14 mouse cellular contexts compared by ENCODE assay signal in genomic region chr7:109928365-109928764, GRCm38 (mm10). TPM values are rescaled to one million over a fixed set of nuclear protein-coding genes. Genes with fewer than 3 reads are reported as not detected.
A peak's percentile ranks its signal among the peaks of the same experiment; 100 is the strongest.
DNase-seq lines count a peak whose midpoint lies in the region; ATAC-seq and TF ChIP-seq lines count a peak whose summit lies in the region.
"Had no signal": no experiment of that assay in that cellular context is flagged by ENCODE, and none has a peak within 500 bp of the region (broad histone marks: within the 10 kb centered on the region; RNA-seq: fewer than 3 reads in every experiment).

No protein-coding gene starts in this region.

- no peak for TF ChIP-seq POLR2A in brain, embryonic 14.5 days (IDR thresholded peaks at IDR 0.05; ENCODE audit: borderline replicate concordance, extremely low read depth, insufficient read depth, insufficient read length, poor library complexity, severe bottlenecking)

- TF ChIP-seq CTCF in brain, embryonic 14.5 days (IDR thresholded peaks at IDR 0.05; ENCODE audit: borderline replicate concordance, extremely low read depth, insufficient read depth, insufficient read length): no peak

- ATAC-seq in frontal cortex, adult (ENCODE audit: low TSS enrichment): peak; percentile 94
- ATAC-seq in monocyte, adult 5-6 weeks (replicated peaks; ENCODE audit: insufficient number of reproducible peaks, low FRiP score, low TSS enrichment, poor library complexity, severe bottlenecking): no peak
- ATAC-seq: forebrain, embryonic 16.5 days had no signal

- intact Hi-C loops in left cerebral cortex, postnatal 36 days (cut with DNase I): no loop called here

- DNase-seq in frontal cortex, postnatal 10 days (ENCODE audit: low spot score in 2 of 2): no peak
- DNase-seq in left cerebral cortex, postnatal 36 days (ENCODE audit: low spot score in 2 of 2): peak; percentile 13 to 27
- no peak for DNase-seq in left cerebral cortex, adult 11 months (ENCODE audit: low spot score)
- peak; percentile 14 for DNase-seq in brain, embryonic 14.5 days (ENCODE audit: low read depth)
- no peak for DNase-seq in adrenal gland, adult 2 months
- DNase-seq: adrenal gland, postnatal 14 days; cerebellum, adult 2 months; cerebellum, postnatal 10 days; embryo, embryonic 11 days; gastrocnemius, adult 2 months; gastrocnemius, postnatal 25 days had no signal

RNA-seq across cellular contexts. Expression of gene Dennd5a, which starts 31.9 kb away (rescaled TPM):
- total RNA-seq in left cerebral cortex, postnatal 36 days (2021): 100 to 1,000 TPM; 228 to 243 TPM
- polyA plus RNA-seq in brain, embryonic 14.5 days (2012; rRNA removed): 153 and 157 TPM in 2 replicates
- 100 to 1,000 TPM; 147 to 174 TPM for total RNA-seq in adrenal gland, adult 2 months (2021)
- 103 and 118 TPM in 2 replicates for polyA plus RNA-seq in adrenal gland, adult 2 months (2012; rRNA removed)
- 139 to 184 TPM (median 162 TPM) in 3 replicates for total RNA-seq in monocyte, adult 5-6 weeks (2017)

RNA-seq across cellular contexts. Expression of gene Tmem41b, which starts 58.4 kb away (rescaled TPM):
- total RNA-seq in left cerebral cortex, postnatal 36 days (2021): 10 to 100 TPM; 51.4 to 56.6 TPM
- 47.2 and 52.4 TPM in 2 replicates for polyA plus RNA-seq in brain, embryonic 14.5 days (2012; rRNA removed)
- 10 to 100 TPM; 50.4 to 51.5 TPM for total RNA-seq in adrenal gland, adult 2 months (2021)
- 12.2 and 15.1 TPM in 2 replicates for polyA plus RNA-seq in adrenal gland, adult 2 months (2012; rRNA removed)
- total RNA-seq in monocyte, adult 5-6 weeks (2017): 27.4 to 52.0 TPM (median 38.2 TPM) in 3 replicates

Comparison
In these comparisons a context has a peak if more than half of its experiments do, and no peak if none do; other contexts are left out.
1. DNase-seq: peak in left cerebral cortex, postnatal 36 days (2 of 2) and brain, embryonic 14.5 days (single experiment); none in frontal cortex, postnatal 10 days (0 of 2), left cerebral cortex, adult 11 months (single experiment) and adrenal gland, adult 2 months (single experiment).